Mouse (Mus musculus): ENCODE results near the gene Usp35. TPM values are rescaled to one million over a fixed set of nuclear protein-coding genes. Genes with fewer than 3 reads are reported as not detected.

Gene Usp35
- total and polyA plus RNA-seq, 2 experiments from 2014 or later: 3.8 to 15.0 TPM

DNA sequence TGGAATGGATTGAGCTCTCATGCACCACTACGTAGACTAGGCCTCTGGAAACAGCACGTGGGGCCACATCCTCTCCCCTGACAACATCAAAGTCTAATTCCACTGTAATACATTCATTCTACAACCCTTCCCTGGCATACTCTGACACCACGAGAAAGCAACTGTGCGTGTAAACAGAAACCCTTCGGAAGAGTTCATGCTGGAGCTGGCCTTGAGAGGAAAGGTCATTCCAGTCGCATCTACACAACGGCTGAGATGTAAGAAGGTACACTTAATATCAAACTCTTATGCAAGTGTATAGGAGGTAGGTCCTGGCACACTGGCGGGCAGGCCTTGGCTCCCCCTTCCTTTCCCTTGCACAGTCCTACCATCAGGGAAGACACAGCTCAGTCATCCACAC lies 7.5 kb downstream of the Usp35 start:
- Histone ChIP-seq H3K9ac (no peak overlapping the region), H3K27ac (ENCODE audit: low read depth, low read length) (no peak overlapping the region), H3K4me2 (ENCODE audit: low read depth) (no peak overlapping the region), H3K36me3 (ENCODE audit: insufficient read depth) (peaks cover 32% of the 10 kb centered on the region), H3K9me3 (ENCODE audit: low read length) (no peaks in the 10 kb centered on the region), H3K27me3 (ENCODE audit: insufficient read depth, low read length) (peaks cover 10% of the 10 kb centered on the region; the same call in 1 of the 2 replicates), H3K4me1 (ENCODE audit: insufficient read depth) (no peaks in the 10 kb centered on the region), H3K4me3 (ENCODE audit: low read depth, low read length) (no peak overlapping the region)
- 93% methylated on average over 8 of the region's 8 CpGs for WGBS
- no peak for DNase-seq
- TF ChIP-seq CTCF (IDR thresholded peaks at IDR 0.05; ENCODE audit: low read depth): no peak
- ATAC-seq: no peak

DNA sequence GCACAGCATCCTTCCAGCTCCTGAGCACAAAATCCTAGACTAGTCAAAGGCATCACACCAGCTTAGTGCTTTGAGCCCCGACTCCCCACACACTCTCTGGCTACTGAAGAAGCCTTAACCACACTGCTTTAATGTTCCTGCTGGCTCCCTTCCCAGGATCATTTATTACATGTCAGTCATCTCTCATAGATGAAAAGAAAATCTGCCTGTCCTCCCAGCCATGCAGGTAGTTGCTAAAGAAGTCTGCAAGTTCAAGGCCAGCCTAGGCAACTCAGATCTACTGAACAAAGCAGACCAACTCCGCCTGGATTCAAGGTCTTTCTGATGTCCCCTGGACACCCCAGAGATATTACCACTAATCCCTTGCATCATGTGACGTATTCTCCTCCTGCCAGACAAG lies 14.1 kb downstream of the Usp35 start:
- no peak overlapping the region for H3K27ac ChIP-seq (ENCODE audit: low read depth, low read length)
- ATAC-seq (no peak), DNase-seq (no peak)
- WGBS: 79% methylated on average over 3 of the region's 3 CpGs
- H3K27me3 ChIP-seq (ENCODE audit: insufficient read depth, low read length): no peaks in the 10 kb centered on the region
- peaks cover 47% of the 10 kb centered on the region for H3K36me3 ChIP-seq (ENCODE audit: insufficient read depth)
- no peak for TF ChIP-seq CTCF (IDR thresholded peaks at IDR 0.05; ENCODE audit: low read depth)
- H3K9me3 ChIP-seq (ENCODE audit: low read length): no peaks in the 10 kb centered on the region
- H3K4me2 ChIP-seq (ENCODE audit: low read depth): no peak overlapping the region
- no peak overlapping the region for H3K4me3 ChIP-seq (ENCODE audit: low read depth, low read length)
- H3K4me1 ChIP-seq (ENCODE audit: insufficient read depth): no peaks in the 10 kb centered on the region
- no peak overlapping the region for H3K9ac ChIP-seq

DNA sequence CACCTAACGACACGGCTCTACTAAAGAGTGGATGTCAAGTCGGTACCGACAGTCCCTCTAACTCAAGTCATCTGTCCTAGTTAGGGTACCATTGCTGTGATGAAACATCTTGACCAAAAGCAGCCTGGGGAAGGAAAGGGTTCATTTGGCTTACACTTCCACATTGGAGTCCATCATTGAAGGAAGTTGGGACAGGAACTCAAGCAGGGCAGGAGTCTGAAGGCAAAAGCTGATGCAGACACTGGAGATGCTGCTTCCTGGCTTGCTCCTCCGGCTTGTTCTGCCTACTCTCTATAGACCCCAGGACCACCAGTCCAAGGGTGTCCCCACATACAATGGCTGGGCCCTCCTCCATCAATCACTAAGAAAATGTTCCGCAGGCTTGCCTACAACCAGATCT lies 16.2 kb downstream of the Usp35 start:
- no peaks in the 10 kb centered on the region for H3K4me1 ChIP-seq (ENCODE audit: insufficient read depth)
- 92% methylated on average over 6 of the region's 6 CpGs for WGBS
- ATAC-seq: no peak
- no peak overlapping the region for H3K4me3 ChIP-seq (ENCODE audit: low read depth, low read length)
- DNase-seq: no peak
- H3K27me3 ChIP-seq (ENCODE audit: insufficient read depth, low read length): no peaks in the 10 kb centered on the region
- TF ChIP-seq CTCF (IDR thresholded peaks at IDR 0.05; ENCODE audit: low read depth): no peak
- H3K9me3 ChIP-seq (ENCODE audit: low read length): no peaks in the 10 kb centered on the region
- H3K36me3 ChIP-seq (ENCODE audit: insufficient read depth): peaks cover 50% of the 10 kb centered on the region
- H3K9ac ChIP-seq: no peak overlapping the region
- H3K27ac ChIP-seq (ENCODE audit: low read depth, low read length): no peak overlapping the region
- H3K4me2 ChIP-seq (ENCODE audit: low read depth): no peak overlapping the region

DNA sequence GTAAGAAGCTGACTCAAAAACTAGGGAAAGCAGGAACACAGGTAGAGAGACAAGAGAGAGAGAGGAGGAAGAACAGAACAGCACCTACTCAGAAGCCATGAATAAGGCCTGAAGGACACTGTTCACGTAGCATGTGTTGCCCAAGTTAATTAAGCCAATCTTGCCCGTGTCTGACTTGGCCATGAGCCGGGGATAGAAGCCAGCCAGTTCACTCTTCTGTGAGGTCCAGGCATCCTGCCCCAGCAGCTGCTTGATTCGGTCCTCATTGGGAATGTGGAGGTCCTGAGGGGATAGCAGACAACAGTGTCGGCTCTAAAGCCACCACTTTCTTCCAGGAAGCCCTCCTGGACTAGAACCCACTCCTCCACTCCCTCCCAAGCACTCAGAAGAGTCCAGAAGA lies 17.2 kb downstream of the Usp35 start:
- H3K4me1 ChIP-seq (ENCODE audit: insufficient read depth): no peaks in the 10 kb centered on the region
- no peaks in the 10 kb centered on the region for H3K9me3 ChIP-seq (ENCODE audit: low read length)
- DNase-seq: no peak
- TF ChIP-seq CTCF (IDR thresholded peaks at IDR 0.05; ENCODE audit: low read depth): no peak
- no peaks in the 10 kb centered on the region for H3K27me3 ChIP-seq (ENCODE audit: insufficient read depth, low read length)
- H3K9ac ChIP-seq: no peak overlapping the region
- no peak overlapping the region for H3K27ac ChIP-seq (ENCODE audit: low read depth, low read length)
- no peak overlapping the region for H3K4me3 ChIP-seq (ENCODE audit: low read depth, low read length)
- no peak for ATAC-seq
- WGBS: 73% methylated on average over 5 of the region's 5 CpGs
- no peak overlapping the region for H3K4me2 ChIP-seq (ENCODE audit: low read depth)
- H3K36me3 ChIP-seq (ENCODE audit: insufficient read depth): peaks cover 52% of the 10 kb centered on the region

DNA sequence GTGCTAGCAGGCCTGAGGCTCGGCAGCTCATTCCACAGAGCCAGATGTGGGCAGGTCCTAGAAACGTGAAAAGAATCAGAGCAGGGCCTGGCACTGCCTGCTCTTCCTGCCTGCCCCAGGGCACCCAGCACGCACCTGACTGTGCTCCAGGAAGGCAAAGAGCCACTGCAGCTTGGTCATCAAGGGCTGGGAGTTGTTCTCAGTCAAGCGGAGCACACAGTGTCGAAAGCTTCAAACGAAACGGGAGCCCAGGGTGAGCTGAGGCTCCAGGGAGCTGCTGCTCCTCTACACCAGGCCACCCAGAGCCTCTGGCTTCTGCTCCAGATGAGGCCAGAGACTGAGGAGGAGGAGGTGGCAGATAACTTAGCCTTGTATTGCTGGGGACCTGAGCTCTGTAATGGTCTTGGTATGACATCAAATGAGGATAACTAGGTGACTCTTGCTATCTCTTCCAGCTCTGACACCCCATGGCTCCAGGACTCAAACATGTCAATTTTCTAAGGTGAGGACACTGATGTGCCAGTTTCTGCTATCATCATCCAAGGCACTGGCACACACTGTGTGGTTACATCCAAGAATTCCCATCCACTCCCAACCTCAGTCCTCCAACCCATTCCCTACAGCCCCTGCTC lies 18.3 kb downstream of the Usp35 start:
- no peaks in the 10 kb centered on the region for H3K9me3 ChIP-seq (ENCODE audit: low read length)
- no peak overlapping the region for H3K4me3 ChIP-seq (ENCODE audit: low read depth, low read length)
- ATAC-seq (no peak), DNase-seq (no peak)
- H3K36me3 ChIP-seq (ENCODE audit: insufficient read depth): peaks cover 57% of the 10 kb centered on the region
- no peak overlapping the region for H3K27ac ChIP-seq (ENCODE audit: low read depth, low read length)
- H3K4me2 ChIP-seq (ENCODE audit: low read depth): no peak overlapping the region
- no peak for TF ChIP-seq CTCF (IDR thresholded peaks at IDR 0.05; ENCODE audit: low read depth)
- no peaks in the 10 kb centered on the region for H3K4me1 ChIP-seq (ENCODE audit: insufficient read depth)
- no peaks in the 10 kb centered on the region for H3K27me3 ChIP-seq (ENCODE audit: insufficient read depth, low read length)
- WGBS: 81% methylated on average over 7 of the region's 7 CpGs
- no peak overlapping the region for H3K9ac ChIP-seq

DNA sequence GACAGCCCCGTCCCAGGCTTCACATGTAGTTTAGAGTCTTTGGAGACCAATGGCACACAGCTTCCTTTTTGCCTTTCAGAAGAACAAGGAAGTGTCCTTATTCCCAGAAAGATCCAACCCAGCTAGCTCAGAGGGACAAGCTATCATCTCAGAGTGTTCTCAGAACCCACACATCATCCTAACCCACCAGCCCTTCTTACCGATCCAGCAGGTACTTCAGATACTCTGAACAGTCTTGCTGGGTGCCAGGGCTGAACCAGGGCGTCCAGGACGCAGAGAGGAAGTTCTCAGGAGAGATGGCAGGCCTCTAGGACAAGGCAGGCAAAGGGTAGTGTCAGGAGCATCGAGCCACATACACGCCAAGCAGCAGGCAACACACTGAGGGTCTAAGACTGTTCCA lies 19.0 kb downstream of the Usp35 start:
- WGBS: 89% methylated on average over 6 of the region's 6 CpGs
- no peak for DNase-seq
- ATAC-seq: no peak

DNA sequence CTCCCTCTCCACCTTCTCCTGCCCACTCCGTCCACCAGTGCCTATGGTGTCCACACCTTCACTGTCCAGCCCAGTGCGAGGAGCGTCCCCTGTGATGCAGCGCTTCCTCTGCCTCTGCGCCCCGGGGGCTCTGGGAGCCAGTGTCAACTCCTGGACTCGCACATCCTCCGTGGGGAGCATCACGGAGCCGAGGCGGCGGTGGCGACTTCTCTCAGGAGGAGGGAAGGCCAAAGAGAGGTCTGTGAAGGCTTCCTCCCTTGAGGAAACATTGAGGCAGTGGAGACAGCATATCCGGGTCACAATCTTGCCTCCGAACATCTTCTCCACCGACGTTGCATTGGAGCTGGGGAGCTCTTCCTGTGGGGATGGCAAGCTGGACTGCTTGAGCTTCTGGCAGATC lies 19.6 kb downstream of the Usp35 start:
- no peaks in the 10 kb centered on the region for H3K4me1 ChIP-seq (ENCODE audit: insufficient read depth)
- H3K4me3 ChIP-seq (ENCODE audit: low read depth, low read length): no peak overlapping the region
- ATAC-seq (no peak), DNase-seq (no peak)
- WGBS: 93% methylated on average over 17 of the region's 17 CpGs
- H3K27me3 ChIP-seq (ENCODE audit: insufficient read depth, low read length): no peaks in the 10 kb centered on the region
- H3K4me2 ChIP-seq (ENCODE audit: low read depth): no peak overlapping the region
- H3K9me3 ChIP-seq (ENCODE audit: low read length): no peaks in the 10 kb centered on the region
- H3K27ac ChIP-seq (ENCODE audit: low read depth, low read length): no peak overlapping the region
- no peak for TF ChIP-seq CTCF (IDR thresholded peaks at IDR 0.05; ENCODE audit: low read depth)
- peaks cover 67% of the 10 kb centered on the region for H3K36me3 ChIP-seq (ENCODE audit: insufficient read depth)
- H3K9ac ChIP-seq: no peak overlapping the region

More for the DNA sequence above, 19.0 kb downstream of the Usp35 start:
- Histone ChIP-seq H3K9ac (no peak overlapping the region), H3K36me3 (ENCODE audit: insufficient read depth) (peaks cover 62% of the 10 kb centered on the region), H3K4me2 (ENCODE audit: low read depth) (no peak overlapping the region), H3K27me3 (ENCODE audit: insufficient read depth, low read length) (no peaks in the 10 kb centered on the region), H3K4me1 (ENCODE audit: insufficient read depth) (no peaks in the 10 kb centered on the region), H3K27ac (ENCODE audit: low read depth, low read length) (no peak overlapping the region), H3K4me3 (ENCODE audit: low read depth, low read length) (no peak overlapping the region), H3K9me3 (ENCODE audit: low read length) (no peaks in the 10 kb centered on the region)
- no peak for TF ChIP-seq CTCF (IDR thresholded peaks at IDR 0.05; ENCODE audit: low read depth)
